Mouse (Mus musculus): ENCODE results near the gene Insc. TPM values are rescaled to one million over a fixed set of nuclear protein-coding genes. Genes with fewer than 3 reads are reported as not detected.

Gene Insc
- polyA plus RNA-seq, 1 experiment from 2014 or later: 18.1 TPM

DNA sequence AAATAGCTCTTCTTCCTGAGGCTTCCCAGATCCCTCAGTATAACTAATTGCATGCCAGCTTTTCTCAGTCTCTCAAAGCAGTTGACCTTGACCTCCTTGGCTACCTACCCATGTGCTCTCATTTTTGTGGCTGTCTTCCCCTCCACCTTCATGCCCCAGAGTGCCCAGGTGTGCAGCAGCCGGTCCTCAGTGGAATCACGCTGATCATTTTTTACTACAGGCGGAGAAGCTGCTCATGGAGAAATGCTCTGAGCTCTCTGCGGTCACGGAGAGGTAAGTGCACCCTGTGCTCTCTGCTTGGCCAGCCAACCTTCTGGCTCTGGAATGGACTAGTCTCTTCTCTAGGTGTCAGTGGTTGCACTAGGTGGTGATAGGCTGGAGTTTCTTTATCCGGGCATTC is 48.5 kb downstream of the Insc start:
- WGBS: 80% methylated on average over 6 of the region's 6 CpGs
- no peak for ATAC-seq (ENCODE audit: low read depth)
- H3K36me3 ChIP-seq (ENCODE audit: control insufficient read depth, insufficient read depth, low read length): no peaks in the 10 kb centered on the region
- no peaks in the 10 kb centered on the region for H3K27me3 ChIP-seq (replicated peaks; ENCODE audit: control insufficient read depth, insufficient read depth, low read length)
- no peaks in the 10 kb centered on the region for H3K4me1 ChIP-seq (ENCODE audit: control insufficient read depth, insufficient read depth, low read length)
- H3K27ac ChIP-seq (replicated peaks; ENCODE audit: low read depth, low read length): no peak overlapping the region
- H3K9ac ChIP-seq (ENCODE audit: low read depth, low read length): no peak overlapping the region
- DNase-seq (ENCODE audit: low spot score): no peak
- H3K4me2 ChIP-seq (ENCODE audit: low read depth, low read length): no peak overlapping the region
- no peaks in the 10 kb centered on the region for H3K9me3 ChIP-seq (ENCODE audit: control insufficient read depth, low read length)
- no peak overlapping the region for H3K4me3 ChIP-seq (ENCODE audit: low read depth, low read length)

DNA sequence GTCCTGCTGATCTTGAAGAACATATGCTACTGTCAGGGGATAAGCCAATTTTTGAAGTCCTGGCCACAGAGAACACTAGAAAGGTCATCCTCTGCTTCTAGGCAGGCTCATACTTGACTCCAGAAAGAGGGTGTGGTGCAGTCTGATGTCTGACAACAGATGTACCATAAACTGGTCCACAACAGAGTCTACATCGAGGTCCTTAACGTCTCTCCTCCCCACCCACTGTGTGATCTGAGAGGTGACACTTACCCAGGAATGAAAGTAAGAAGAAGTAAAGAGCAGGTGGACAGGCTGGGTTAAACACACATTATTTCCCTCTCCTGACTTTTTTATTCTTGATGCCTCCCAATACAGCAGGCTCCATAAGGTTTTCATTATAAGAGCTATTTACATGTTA is 50.9 kb downstream of the Insc start:
- DNase-seq (ENCODE audit: low spot score) (no peak), ATAC-seq (ENCODE audit: low read depth) (no peak)
- H3K27ac ChIP-seq (replicated peaks; ENCODE audit: low read depth, low read length): no peak overlapping the region
- no peaks in the 10 kb centered on the region for H3K9me3 ChIP-seq (ENCODE audit: control insufficient read depth, low read length)
- H3K36me3 ChIP-seq (ENCODE audit: control insufficient read depth, insufficient read depth, low read length): no peaks in the 10 kb centered on the region
- no peak overlapping the region for H3K9ac ChIP-seq (ENCODE audit: low read depth, low read length)
- WGBS: 62% methylated on average over 2 of the region's 2 CpGs
- no peaks in the 10 kb centered on the region for H3K4me1 ChIP-seq (ENCODE audit: control insufficient read depth, insufficient read depth, low read length)
- H3K4me2 ChIP-seq (ENCODE audit: low read depth, low read length): no peak overlapping the region
- H3K4me3 ChIP-seq (ENCODE audit: low read depth, low read length): no peak overlapping the region
- no peaks in the 10 kb centered on the region for H3K27me3 ChIP-seq (replicated peaks; ENCODE audit: control insufficient read depth, insufficient read depth, low read length)

DNA sequence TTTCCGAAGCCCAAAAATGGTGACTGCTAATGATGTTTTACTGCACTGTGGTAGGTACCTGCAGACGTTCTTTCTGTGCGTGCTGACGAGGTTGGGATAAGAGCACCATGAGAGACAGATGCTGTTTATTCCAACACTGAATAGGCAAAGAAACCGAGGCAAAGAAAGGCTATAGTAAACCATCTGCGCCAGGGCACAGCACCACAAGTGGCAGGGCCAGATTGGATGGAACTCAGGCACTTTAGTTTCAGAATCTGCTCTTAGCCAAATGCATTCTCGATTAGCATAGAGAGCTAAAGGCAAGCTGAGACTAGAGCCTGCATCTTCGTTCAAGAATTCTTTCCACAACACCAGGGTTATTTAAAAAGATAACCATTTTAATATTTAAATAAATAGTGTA is 59.1 kb downstream of the Insc start:
- Histone ChIP-seq H3K27ac (replicated peaks; ENCODE audit: low read depth, low read length) (no peak overlapping the region), H3K4me1 (ENCODE audit: control insufficient read depth, insufficient read depth, low read length) (no peaks in the 10 kb centered on the region), H3K9me3 (ENCODE audit: control insufficient read depth, low read length) (no peaks in the 10 kb centered on the region), H3K36me3 (ENCODE audit: control insufficient read depth, insufficient read depth, low read length) (no peaks in the 10 kb centered on the region), H3K9ac (ENCODE audit: low read depth, low read length) (no peak overlapping the region), H3K4me3 (ENCODE audit: low read depth, low read length) (no peak overlapping the region), H3K4me2 (ENCODE audit: low read depth, low read length) (no peak overlapping the region), H3K27me3 (replicated peaks; ENCODE audit: control insufficient read depth, insufficient read depth, low read length) (no peaks in the 10 kb centered on the region)
- WGBS: 79% methylated on average over 8 of the region's 8 CpGs
- DNase-seq (ENCODE audit: low spot score) (no peak), ATAC-seq (ENCODE audit: low read depth) (no peak)

DNA sequence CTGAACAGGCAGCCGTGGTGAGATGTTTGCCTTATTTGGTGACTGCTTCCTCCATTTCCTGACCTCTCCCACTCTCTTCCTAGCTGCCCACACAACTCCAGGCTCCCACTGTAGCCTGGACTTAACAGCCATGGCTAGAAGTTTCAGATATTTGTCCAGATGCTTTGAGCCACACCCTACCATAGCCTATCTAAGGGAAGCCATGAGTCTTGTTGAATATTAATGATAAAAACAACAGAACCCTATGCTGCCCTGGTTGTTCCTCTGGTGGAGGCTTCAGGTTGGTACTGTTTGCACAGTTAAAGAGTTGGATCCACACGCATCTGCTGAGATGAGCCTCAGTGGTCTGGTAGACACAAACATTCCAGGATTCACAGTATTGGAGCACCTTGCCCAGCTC is 61.8 kb downstream of the Insc start:
- Histone ChIP-seq H3K4me2 (ENCODE audit: low read depth, low read length) (no peak overlapping the region), H3K27ac (replicated peaks; ENCODE audit: low read depth, low read length) (no peak overlapping the region), H3K9me3 (ENCODE audit: control insufficient read depth, low read length) (no peaks in the 10 kb centered on the region), H3K36me3 (ENCODE audit: control insufficient read depth, insufficient read depth, low read length) (no peaks in the 10 kb centered on the region), H3K9ac (ENCODE audit: low read depth, low read length) (no peak overlapping the region), H3K27me3 (replicated peaks; ENCODE audit: control insufficient read depth, insufficient read depth, low read length) (no peaks in the 10 kb centered on the region), H3K4me1 (ENCODE audit: control insufficient read depth, insufficient read depth, low read length) (no peaks in the 10 kb centered on the region), H3K4me3 (ENCODE audit: low read depth, low read length) (no peak overlapping the region)
- WGBS: 82% methylated on average over 2 of the region's 2 CpGs
- no peak for ATAC-seq (ENCODE audit: low read depth)
- DNase-seq (ENCODE audit: low spot score): no peak

DNA sequence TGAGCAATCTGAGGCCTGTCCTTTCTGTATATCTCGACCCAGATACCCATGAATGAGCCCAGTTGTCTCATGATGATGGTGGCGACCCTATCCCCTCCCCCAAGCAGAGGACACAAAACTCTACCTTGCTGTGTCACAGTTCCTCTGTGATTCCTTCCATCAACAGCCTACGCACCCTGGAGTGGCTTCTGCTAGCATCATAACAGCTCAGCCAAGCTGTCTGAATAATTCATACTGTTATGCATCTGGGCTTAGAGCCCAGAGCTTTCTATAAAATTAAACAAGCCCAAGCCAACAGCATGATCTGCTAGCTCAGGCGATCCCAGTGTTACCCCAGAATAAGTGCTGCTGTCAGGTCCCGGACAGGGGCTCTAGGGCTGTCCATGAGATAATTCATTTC is 63.8 kb downstream of the Insc start:
- Histone ChIP-seq H3K27ac (replicated peaks; ENCODE audit: low read depth, low read length) (no peak overlapping the region), H3K4me1 (ENCODE audit: control insufficient read depth, insufficient read depth, low read length) (no peaks in the 10 kb centered on the region), H3K4me3 (ENCODE audit: low read depth, low read length) (no peak overlapping the region), H3K36me3 (ENCODE audit: control insufficient read depth, insufficient read depth, low read length) (no peaks in the 10 kb centered on the region), H3K9ac (ENCODE audit: low read depth, low read length) (no peak overlapping the region), H3K27me3 (replicated peaks; ENCODE audit: control insufficient read depth, insufficient read depth, low read length) (no peaks in the 10 kb centered on the region), H3K9me3 (ENCODE audit: control insufficient read depth, low read length) (no peaks in the 10 kb centered on the region), H3K4me2 (ENCODE audit: low read depth, low read length) (no peak overlapping the region)
- WGBS: 67% methylated on average over 5 of the region's 5 CpGs
- DNase-seq (ENCODE audit: low spot score) (peak; percentile 33), ATAC-seq (ENCODE audit: low read depth) (no peak)

DNA sequence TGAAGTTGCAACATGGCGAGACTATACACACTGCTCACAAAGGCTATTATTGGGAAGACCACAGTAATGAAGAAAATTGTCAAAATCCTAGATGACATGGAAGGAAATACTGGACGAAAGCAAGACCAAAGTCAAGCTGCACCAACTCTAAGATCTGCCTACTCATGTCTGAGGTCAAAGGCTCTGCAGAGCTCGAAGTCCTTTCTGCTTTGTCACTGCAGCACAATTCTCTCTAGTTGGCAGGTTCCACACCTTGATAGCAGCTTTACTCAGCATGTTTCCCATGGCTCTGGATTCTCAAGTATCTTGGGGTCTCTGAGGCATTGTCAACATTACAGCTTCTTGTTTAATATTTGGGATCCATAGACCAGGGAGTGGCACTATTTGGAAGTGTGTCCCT is 64.8 kb downstream of the Insc start:
- no peaks in the 10 kb centered on the region for H3K27me3 ChIP-seq (replicated peaks; ENCODE audit: control insufficient read depth, insufficient read depth, low read length)
- ATAC-seq (ENCODE audit: low read depth) (no peak), DNase-seq (ENCODE audit: low spot score) (no peak)
- H3K9me3 ChIP-seq (ENCODE audit: control insufficient read depth, low read length): no peaks in the 10 kb centered on the region
- no peak overlapping the region for H3K4me2 ChIP-seq (ENCODE audit: low read depth, low read length)
- no peaks in the 10 kb centered on the region for H3K4me1 ChIP-seq (ENCODE audit: control insufficient read depth, insufficient read depth, low read length)
- H3K27ac ChIP-seq (replicated peaks; ENCODE audit: low read depth, low read length): no peak overlapping the region
- no peak overlapping the region for H3K4me3 ChIP-seq (ENCODE audit: low read depth, low read length)
- no peak overlapping the region for H3K9ac ChIP-seq (ENCODE audit: low read depth, low read length)
- 92% methylated on average over 3 of the region's 3 CpGs for WGBS
- H3K36me3 ChIP-seq (ENCODE audit: control insufficient read depth, insufficient read depth, low read length): no peaks in the 10 kb centered on the region

DNA sequence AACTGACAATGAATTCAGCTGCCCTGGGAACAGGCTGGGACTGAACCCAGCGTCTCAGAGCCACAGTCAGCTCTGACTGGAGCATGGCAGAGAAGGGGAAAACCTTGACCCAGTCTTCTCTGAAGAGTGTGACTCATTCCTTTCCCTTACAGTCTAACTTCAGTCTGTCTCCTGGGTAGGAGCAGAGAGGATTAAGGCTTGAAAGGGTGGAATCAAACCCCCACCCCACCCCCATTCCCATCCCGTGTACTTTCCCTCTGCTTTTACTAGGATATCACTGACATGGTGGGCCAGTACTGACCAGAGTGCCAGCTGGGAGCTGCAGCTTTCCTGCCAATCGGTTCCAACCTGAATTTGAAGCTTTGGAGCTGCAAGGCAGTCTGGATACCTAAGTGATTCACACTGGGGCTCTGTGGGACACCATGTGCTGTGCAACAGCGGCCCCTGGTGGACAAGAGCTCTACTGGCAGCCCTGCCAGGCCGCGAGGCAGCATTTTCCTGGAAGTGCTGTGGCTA is 73.9 kb downstream of the Insc start:
- Histone ChIP-seq H3K27ac (replicated peaks; ENCODE audit: low read depth, low read length) (no peak overlapping the region), H3K9me3 (ENCODE audit: control insufficient read depth, low read length) (no peaks in the 10 kb centered on the region), H3K4me3 (ENCODE audit: low read depth, low read length) (no peak overlapping the region), H3K36me3 (ENCODE audit: control insufficient read depth, insufficient read depth, low read length) (no peaks in the 10 kb centered on the region), H3K9ac (ENCODE audit: low read depth, low read length) (no peak overlapping the region), H3K4me1 (ENCODE audit: control insufficient read depth, insufficient read depth, low read length) (no peaks in the 10 kb centered on the region), H3K4me2 (ENCODE audit: low read depth, low read length) (no peak overlapping the region), H3K27me3 (replicated peaks; ENCODE audit: control insufficient read depth, insufficient read depth, low read length) (no peaks in the 10 kb centered on the region)
- WGBS: 4% methylated on average over 6 of the region's 6 CpGs
- DNase-seq (ENCODE audit: low spot score) (peak; percentile 91), ATAC-seq (ENCODE audit: low read depth) (peak; percentile 92)

DNA sequence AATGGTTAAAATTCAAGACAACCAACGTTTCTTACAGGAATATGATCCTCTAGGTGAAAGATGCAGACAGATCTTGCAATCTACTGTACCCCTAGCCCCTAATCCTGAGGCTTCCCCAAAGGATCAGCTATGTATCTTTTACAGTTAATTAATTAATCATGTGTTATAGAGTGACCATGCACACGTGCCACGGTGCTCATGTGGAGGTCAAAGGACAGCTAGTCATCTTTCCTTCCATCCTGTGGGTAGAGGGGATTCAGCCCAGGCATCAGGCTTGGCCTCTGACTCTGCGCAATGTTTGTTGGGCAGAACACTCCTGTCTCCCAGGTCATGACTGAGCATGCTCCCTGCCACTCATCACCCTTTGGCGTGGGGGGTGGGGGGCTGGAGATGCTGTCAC is 74.4 kb downstream of the Insc start:
- Histone ChIP-seq H3K9me3 (ENCODE audit: control insufficient read depth, low read length) (no peaks in the 10 kb centered on the region), H3K27me3 (replicated peaks; ENCODE audit: control insufficient read depth, insufficient read depth, low read length) (no peaks in the 10 kb centered on the region), H3K27ac (replicated peaks; ENCODE audit: low read depth, low read length) (no peak overlapping the region), H3K4me3 (ENCODE audit: low read depth, low read length) (no peak overlapping the region), H3K4me2 (ENCODE audit: low read depth, low read length) (no peak overlapping the region), H3K9ac (ENCODE audit: low read depth, low read length) (no peak overlapping the region), H3K4me1 (ENCODE audit: control insufficient read depth, insufficient read depth, low read length) (no peaks in the 10 kb centered on the region), H3K36me3 (ENCODE audit: control insufficient read depth, insufficient read depth, low read length) (no peaks in the 10 kb centered on the region)
- 31% methylated on average over 5 of the region's 5 CpGs for WGBS
- DNase-seq (ENCODE audit: low spot score) (no peak), ATAC-seq (ENCODE audit: low read depth) (0 out of 2 replicates have a peak, but pooled peaks have one; percentile 17)

DNA sequence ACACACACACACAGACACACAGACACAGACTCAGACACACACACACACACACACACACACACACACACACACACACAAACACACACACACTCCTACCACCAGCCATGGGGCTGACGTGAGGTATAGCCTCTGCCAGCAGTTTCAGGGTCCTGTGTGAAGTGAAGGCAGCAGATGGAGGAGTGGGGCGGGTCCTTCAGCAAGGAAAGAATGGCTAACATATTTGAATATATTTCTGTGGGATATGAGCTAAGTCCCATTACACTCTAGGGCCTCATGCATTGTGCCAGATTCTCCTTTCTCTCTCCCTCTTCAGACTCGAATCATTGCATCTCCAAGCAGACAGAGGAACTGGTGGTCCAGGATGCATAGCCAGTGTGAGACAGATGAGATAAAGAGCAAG is 74.9 kb downstream of the Insc start:
- Histone ChIP-seq H3K4me2 (ENCODE audit: low read depth, low read length) (no peak overlapping the region), H3K9me3 (ENCODE audit: control insufficient read depth, low read length) (no peaks in the 10 kb centered on the region), H3K9ac (ENCODE audit: low read depth, low read length) (no peak overlapping the region), H3K4me1 (ENCODE audit: control insufficient read depth, insufficient read depth, low read length) (no peaks in the 10 kb centered on the region), H3K27me3 (replicated peaks; ENCODE audit: control insufficient read depth, insufficient read depth, low read length) (no peaks in the 10 kb centered on the region), H3K27ac (replicated peaks; ENCODE audit: low read depth, low read length) (no peak overlapping the region), H3K36me3 (ENCODE audit: control insufficient read depth, insufficient read depth, low read length) (no peaks in the 10 kb centered on the region), H3K4me3 (ENCODE audit: low read depth, low read length) (no peak overlapping the region)
- 79% methylated on average over 3 of the region's 3 CpGs for WGBS
- DNase-seq (ENCODE audit: low spot score): no peak
- no peak for ATAC-seq (ENCODE audit: low read depth)
